Mouse (Mus musculus) intestine, embryonic 15.5 days (tissue): ENCODE data around the gene Cnn2. TPM values are rescaled to one million over a fixed set of nuclear protein-coding genes. Genes with fewer than 3 reads are reported as not detected.
"Not testable (repeated sequence)": the region's sequence is repeated elsewhere in the genome, so short reads cannot be mapped to it uniquely, and the experiment has no call there.

Source experiments
- ATAC-seq: fragments of 200-750 bp; cut with Nextera tagmentation; 2 replicates; pipeline ENCODE4 v1.8.0; 2017; ENCODE audit warnings: moderate TSS enrichment, moderate library complexity
- H3K27ac ChIP-seq: fragments of 300-500 bp; sonication (generic); 2 replicates; pipeline ENCODE4 v1.5.1; 2015; ENCODE audit warnings: mild to moderate bottlenecking, inconsistent platforms
- H3K27me3 ChIP-seq: fragments of 300-500 bp; sonication (generic); replicated peaks from 2 replicates; pipeline ENCODE4 v1.6.1; 2015; ENCODE audit warnings: inconsistent platforms
- H3K36me3 ChIP-seq: fragments of 300-500 bp; sonication (generic); 2 replicates; pipeline ENCODE4 v1.6.1; 2015; ENCODE audit warnings: inconsistent platforms
- H3K4me1 ChIP-seq: fragments of 300-500 bp; sonication (generic); replicated peaks from 2 replicates; pipeline ENCODE4 v1.6.1; 2015; ENCODE audit warnings: inconsistent platforms
- H3K4me2 ChIP-seq: fragments of 300-500 bp; sonication (generic); replicated peaks from 2 replicates; pipeline ENCODE4 v1.6.1; 2015; ENCODE audit warnings: mild to moderate bottlenecking, inconsistent platforms
- H3K4me3 ChIP-seq: fragments of 300-500 bp; sonication (generic); replicated peaks from 2 replicates; pipeline ENCODE4 v1.5.1; 2015; ENCODE audit warnings: inconsistent platforms
- H3K9ac ChIP-seq: fragments of 300-500 bp; sonication (generic); 2 replicates; pipeline ENCODE4 v1.6.1; 2015; ENCODE audit warnings: inconsistent platforms
- H3K9me3 ChIP-seq: fragments of 300-500 bp; sonication (generic); 2 replicates; pipeline ENCODE4 v1.6.1; 2016; ENCODE audit warnings: inconsistent platforms
- WGBS: fragments of 180-500 bp; shearing (Covaris S2); methylation state at CpG from one replicate; pipeline ENCODE4 v1.1.7; 2015; 5-methylcytosine and 5-hydroxymethylcytosine counted together
- polyA plus RNA-seq: library from polyadenylated mRNA; unstranded; fragments of >200 nt; fragmentation: Nextera tagmentation; extraction: Ambion mirVana; gene quantifications from 2 replicates; pipeline ENCODE4 v1.2.1, GENCODE M21; 2015

The Cnn2 gene
- polyA plus RNA-seq, 1 experiment from 2014 or later = 242 TPM

GRCm38 (mm10) chr10:80035686-80036085 is 47.3 kb downstream of the Cnn2 start:
- Histone ChIP-seq H3K9ac (no peak overlapping the region), H3K9me3 (no peaks in the 10 kb centered on the region), H3K36me3 (peaks cover 28% of the 10 kb centered on the region), H3K4me3 (no peak overlapping the region), H3K4me1 (peaks cover 41% of the 10 kb centered on the region), H3K27me3 (no peaks in the 10 kb centered on the region), H3K27ac (no peak overlapping the region), H3K4me2 (no peak overlapping the region)
- 85% methylated on average over 5 of the region's 5 CpGs for WGBS
- no peak for ATAC-seq

- H3K9me3 ChIP-seq = no peaks in the 10 kb centered on the region
- H3K36me3 ChIP-seq = peaks cover 28% of the 10 kb centered on the region
- no peaks in the 10 kb centered on the region for H3K27me3 ChIP-seq
- no peak overlapping the region for H3K4me3 ChIP-seq
- 94% methylated on average over 13 of the region's 13 CpGs for WGBS
- peaks cover 41% of the 10 kb centered on the region for H3K4me1 ChIP-seq
- no peak overlapping the region for H3K27ac ChIP-seq
- no peak for ATAC-seq
- no peak overlapping the region for H3K4me2 ChIP-seq
- no peak overlapping the region for H3K9ac ChIP-seq
These were observed 48.4 kb downstream of the Cnn2 start for GRCm38 (mm10) chr10:80036832-80037231.

- peak within 1 kb of the TSS; percentile 45; the same call in 1 of the 2 replicates for H3K27ac ChIP-seq
- H3K4me2 ChIP-seq = peak within 1 kb of the TSS; percentile 73
- H3K36me3 ChIP-seq = peaks cover 28% of the 10 kb centered on the region
- H3K4me3 ChIP-seq = peak within 1 kb of the TSS; percentile 69
- no peaks in the 10 kb centered on the region for H3K9me3 ChIP-seq
- H3K27me3 ChIP-seq = no peaks in the 10 kb centered on the region
- peak within 1 kb of the TSS; percentile 70 for H3K9ac ChIP-seq
- under 1% methylated on average over 40 of the region's 40 CpGs for WGBS
- peaks cover 17% of the 10 kb centered on the region for H3K4me1 ChIP-seq
- peak; percentile 96 for ATAC-seq
These were observed 51.2 kb downstream of the Cnn2 start, which contains the start of gene Polr2e for GRCm38 (mm10) chr10:80039559-80039979. TSS of gene Polr2e (minus strand) at chr10:80039795.

GRCm38 (mm10) chr10:80041409-80042060 is 53.2 kb downstream of the Cnn2 start:
- not testable (repeated sequence) for H3K27ac ChIP-seq, H3K9me3 ChIP-seq, H3K4me3 ChIP-seq, H3K27me3 ChIP-seq, H3K9ac ChIP-seq, ATAC-seq, H3K4me2 ChIP-seq
- 87% methylated on average over 8 of the region's 8 CpGs for WGBS
- Histone ChIP-seq H3K4me1 (peaks cover 11% of the 10 kb centered on the region), H3K36me3 (peaks cover 14% of the 10 kb centered on the region)

GRCm38 (mm10) chr10:80044087-80044486 is 55.7 kb downstream of the Cnn2 start:
- no peak overlapping the region for H3K4me3 ChIP-seq
- H3K9ac ChIP-seq = 0 out of 2 replicates have a peak overlapping the region, but pooled peaks have one; percentile 23
- ATAC-seq = no peak
- no peaks in the 10 kb centered on the region for H3K36me3 ChIP-seq
- 69% methylated on average over 4 of the region's 4 CpGs for WGBS
- H3K27me3 ChIP-seq = no peaks in the 10 kb centered on the region
- no peak overlapping the region for H3K4me2 ChIP-seq
- H3K27ac ChIP-seq = no peak overlapping the region
- peaks cover 14% of the 10 kb centered on the region for H3K4me1 ChIP-seq
- no peaks in the 10 kb centered on the region for H3K9me3 ChIP-seq

- H3K9me3 ChIP-seq, H3K36me3 ChIP-seq, H3K27me3 ChIP-seq, H3K27ac ChIP-seq, ATAC-seq, H3K4me2 ChIP-seq, H3K4me3 ChIP-seq, H3K9ac ChIP-seq: not testable (repeated sequence)
- peaks cover 14% of the 10 kb centered on the region for H3K4me1 ChIP-seq
- 77% methylated on average over 4 of the region's 4 CpGs for WGBS
These were observed 57.0 kb downstream of the Cnn2 start for GRCm38 (mm10) chr10:80045364-80045763.

Other genes starting within 250 kb of the Cnn2 start
- 37.8 and 45.5 TPM in 2 replicates for gene Polrmt, start 242.0 kb upstream of the Cnn2 start, polyA plus RNA-seq
- gene Fgf22, start 233.5 kb upstream of the Cnn2 start, polyA plus RNA-seq = 0.09 and 0.28 TPM in 2 replicates
- 89.8 and 91.6 TPM in 2 replicates for gene Rnf126, start 221.6 kb upstream of the Cnn2 start, polyA plus RNA-seq
- 14.0 and 16.1 TPM in 2 replicates for gene Fstl3, start 211.3 kb upstream of the Cnn2 start, polyA plus RNA-seq
- gene Prss57, start 197.6 kb upstream of the Cnn2 start, polyA plus RNA-seq = 0.09 TPM in 1 of 2 replicates, not detected in the other
- 48.1 and 48.5 TPM in 2 replicates for gene Palm, start 195.0 kb upstream of the Cnn2 start, polyA plus RNA-seq
- 141 and 154 TPM in 2 replicates for gene Misp, start 167.6 kb upstream of the Cnn2 start, polyA plus RNA-seq
- gene Ptbp1, start 134.2 kb upstream of the Cnn2 start, polyA plus RNA-seq = 307 and 314 TPM in 2 replicates
- 3.7 and 3.9 TPM in 2 replicates for gene Prtn3, start 114.1 kb upstream of the Cnn2 start, polyA plus RNA-seq
- 31.3 and 32.7 TPM in 2 replicates for gene Plppr3, start 114.0 kb upstream of the Cnn2 start, polyA plus RNA-seq
- gene Elane, start 102.3 kb upstream of the Cnn2 start, polyA plus RNA-seq = 1.1 and 2.6 TPM in 2 replicates
- gene Cfd, start 97.7 kb upstream of the Cnn2 start, polyA plus RNA-seq = not detected in 2 replicates
- gene Med16, start 79.7 kb upstream of the Cnn2 start, polyA plus RNA-seq = 37.3 and 39.8 TPM in 2 replicates
- gene Gm26602, start 77.7 kb upstream of the Cnn2 start, polyA plus RNA-seq = 17.7 TPM in 1 of 2 replicates, not detected in the other
- gene Kiss1r, start 71.6 kb upstream of the Cnn2 start, polyA plus RNA-seq = 0.52 and 1.1 TPM in 2 replicates
- gene R3hdm4, start 67.4 kb upstream of the Cnn2 start, polyA plus RNA-seq = 108 and 116 TPM in 2 replicates
- 18.7 and 19.0 TPM in 2 replicates for gene Arid3a, start 61.5 kb upstream of the Cnn2 start, polyA plus RNA-seq
- gene Wdr18, start 28.4 kb upstream of the Cnn2 start, polyA plus RNA-seq = 90.3 and 94.8 TPM in 2 replicates
- 0.11 TPM in 2 replicates for gene Grin3b, start 17.9 kb upstream of the Cnn2 start, polyA plus RNA-seq
- 18.1 and 19.6 TPM in 2 replicates for gene Tmem259, start 4.3 kb upstream of the Cnn2 start, polyA plus RNA-seq
- 3.0 and 3.7 TPM in 2 replicates for gene Abca7, start 7.9 kb downstream of the Cnn2 start, polyA plus RNA-seq
- 6.3 and 6.5 TPM in 2 replicates for gene Arhgap45, start 28.1 kb downstream of the Cnn2 start, polyA plus RNA-seq
- 206 and 218 TPM in 2 replicates for gene Polr2e, start 51.2 kb downstream of the Cnn2 start, polyA plus RNA-seq
- gene Gpx4, start 58.6 kb downstream of the Cnn2 start, polyA plus RNA-seq = 712 and 771 TPM in 2 replicates
- 12.8 and 14.0 TPM in 2 replicates for gene Sbno2, start 117.0 kb downstream of the Cnn2 start, polyA plus RNA-seq
- 14.4 and 21.2 TPM in 2 replicates for gene Stk11, start 127.2 kb downstream of the Cnn2 start, polyA plus RNA-seq
- gene Atp5d, start 150.0 kb downstream of the Cnn2 start, polyA plus RNA-seq = 701 and 737 TPM in 2 replicates
- 4.8 and 5.1 TPM in 2 replicates for gene Cbarp, start 152.3 kb downstream of the Cnn2 start, polyA plus RNA-seq
- gene Midn, start 159.7 kb downstream of the Cnn2 start, polyA plus RNA-seq = 14.1 and 16.1 TPM in 2 replicates
- 69.4 and 83.9 TPM in 2 replicates for gene Cirbp, start 177.4 kb downstream of the Cnn2 start, polyA plus RNA-seq
- 22.9 and 25.1 TPM in 2 replicates for gene 1600002K03Rik, start 184.4 kb downstream of the Cnn2 start, polyA plus RNA-seq
- gene Efna2, start 190.9 kb downstream of the Cnn2 start, polyA plus RNA-seq = 13.6 and 15.0 TPM in 2 replicates
- gene Mum1, start 237.8 kb downstream of the Cnn2 start, polyA plus RNA-seq = 53.0 and 55.2 TPM in 2 replicates